Mouse (Mus musculus): ENCODE data around the gene Vmn2r121. TPM values are rescaled to one million over a fixed set of nuclear protein-coding genes. Genes with fewer than 3 reads are reported as not detected.

Vmn2r121 gene
- total RNA-seq (2021): not detected

- no peak for DNase-seq
These were observed at the start of gene Vmn2r121 for GRCm38 (mm10) chrX:124135852-124136251. Gene Vmn2r121, minus strand, starts transcription at chrX:124135952.

All from layer of hippocampus, postnatal 36 days (tissue).